ENCODE assay signal across 17 mouse cellular contexts in genomic region chr12:59822435-59822834, GRCm38 (mm10).
DNase-seq lines count a peak whose midpoint lies in the region; ATAC-seq lines count a peak whose summit lies in the region.
"Had no signal": no experiment of that assay in that cellular context is flagged by ENCODE, and none has a peak within 500 bp of the region (broad histone marks: within the 10 kb centered on the region; RNA-seq: fewer than 3 reads in every experiment).

No protein-coding gene starts in this region.

- intact Hi-C loops in heart, postnatal 10 days (cut with DNase I) = no loop called here
- intact Hi-C loops in left cerebral cortex, postnatal 4 days (cut with DNase I) = no loop called here

- DNase-seq in cerebellum, postnatal 10 days = peak; percentile 60 to 63
- peak; percentile 2 to 8 for DNase-seq in heart, postnatal 10 days
- DNase-seq in heart, postnatal 4 days = no peak
- DNase-seq in left cerebral cortex, postnatal 4 days = peak; percentile 42
- no peak for DNase-seq in left cerebral cortex, adult 9 months (ENCODE audit: low spot score in 2 of 2)
- peak; percentile 10 for DNase-seq in brain, adult 2 months (ENCODE audit: low read depth, low spot score)
- DNase-seq in spleen, adult 12 weeks (ENCODE audit: low spot score) = no peak
- DNase-seq: adrenal gland, postnatal 10 days; cerebellum, adult 9-11 months; kidney, adult 8-10 months; kidney, postnatal 25 days; liver, postnatal 0 days; right cerebral cortex, adult 18-20 months; right cerebral cortex, postnatal 4 days had no signal

- no peak for ATAC-seq in cerebellum, adult (ENCODE audit: insufficient number of reproducible peaks, low FRiP score, low TSS enrichment)
- ATAC-seq: activated CD4-positive, CD25-positive, alpha-beta regulatory T cell, adult 4 months; inflammation-experienced regulatory T-cells, adult 6 months; liver, postnatal 0 days had no signal

Comparison
In these comparisons a context has a peak if more than half of its experiments do, and no peak if none do; other contexts are left out.
1. DNase-seq: peak in cerebellum, postnatal 10 days (2 of 2), heart, postnatal 10 days (2 of 2), left cerebral cortex, postnatal 4 days (single experiment) and brain, adult 2 months (single experiment); none in heart, postnatal 4 days (single experiment), left cerebral cortex, adult 9 months (0 of 2) and spleen, adult 12 weeks (single experiment).